Comparison of ENCODE assay signal across 21 mouse cellular contexts in the genomic region with DNA sequence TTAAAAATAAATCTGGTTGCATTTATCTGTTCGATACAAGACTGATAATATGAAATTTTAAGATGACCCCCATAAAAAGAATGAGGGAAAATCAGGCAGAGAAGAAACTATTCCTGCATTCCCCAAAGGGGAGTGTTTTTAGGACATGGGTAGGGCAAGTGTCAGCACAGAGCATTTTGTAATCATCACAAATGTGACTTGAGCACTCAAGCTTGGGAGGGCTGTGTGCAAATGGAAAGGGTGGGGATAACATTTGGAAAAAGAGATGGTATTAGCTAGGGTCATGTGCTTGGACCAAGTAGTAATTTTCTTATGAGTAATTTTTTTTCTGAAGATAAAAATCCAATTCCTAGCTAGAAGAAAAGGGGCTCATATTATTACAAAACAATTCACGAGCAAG.
"Had no signal": no experiment of that assay in that cellular context is flagged by ENCODE, and none has a peak within 500 bp of the region (broad histone marks: within the 10 kb centered on the region; RNA-seq: fewer than 3 reads in every experiment).

No protein-coding gene starts in this region.

- H3K27ac ChIP-seq: kidney, embryonic 15.5 days; limb, embryonic 10.5 days; limb, embryonic 13.5 days; liver, embryonic 12.5 days; liver, embryonic 15.5 days; macrophage; midbrain, embryonic 12.5 days; midbrain, embryonic 15.5 days; neural tube, embryonic 12.5 days; neural tube, embryonic 15.5 days; stomach, embryonic 15.5 days had no signal

- DNase-seq: kidney, postnatal 10 days; kidney, postnatal 4 days; liver; lung, adult 18-20 months; lung, postnatal 14 days; right cerebral cortex, adult 18-20 months; right cerebral cortex, postnatal 14 days; right cerebral cortex, postnatal 4 days; spleen, adult 18-20 months; thymus, postnatal 25 days had no signal

- H3K4me1 ChIP-seq: kidney, embryonic 15.5 days; limb, embryonic 10.5 days; liver, embryonic 12.5 days; liver, embryonic 15.5 days; midbrain, embryonic 12.5 days; midbrain, embryonic 15.5 days; neural tube, embryonic 12.5 days; neural tube, embryonic 15.5 days; stomach, embryonic 15.5 days had no signal

- H3K36me3 ChIP-seq: kidney, embryonic 15.5 days; limb, embryonic 10.5 days; limb, embryonic 13.5 days; liver, embryonic 12.5 days; liver, embryonic 15.5 days; midbrain, embryonic 12.5 days; midbrain, embryonic 15.5 days; neural tube, embryonic 12.5 days; neural tube, embryonic 15.5 days; stomach, embryonic 15.5 days had no signal

- H3K4me3 ChIP-seq: kidney, embryonic 15.5 days; limb, embryonic 10.5 days; limb, embryonic 13.5 days; liver, embryonic 12.5 days; liver, embryonic 15.5 days; midbrain, embryonic 12.5 days; midbrain, embryonic 15.5 days; neural tube, embryonic 12.5 days; neural tube, embryonic 15.5 days; stomach, embryonic 15.5 days had no signal

- H3K27me3 ChIP-seq: kidney, embryonic 15.5 days; liver, embryonic 12.5 days; liver, embryonic 15.5 days; midbrain, embryonic 12.5 days; midbrain, embryonic 15.5 days; neural tube, embryonic 12.5 days; neural tube, embryonic 15.5 days; stomach, embryonic 15.5 days had no signal
